Mouse (Mus musculus): Measurements from ENCODE around the gene Hist1h2ab.

The Hist1h2ab gene

GRCm38 (mm10) chr13:23738041-23738440 is 12.9 kb upstream of the Hist1h2ab start:
- peak; percentile 36 for DNase-seq (ENCODE audit: low spot score)

- peak; percentile 95 for DNase-seq (ENCODE audit: low spot score)
Measured at GRCm38 (mm10) chr13:23738677-23739068, 12.3 kb upstream of the Hist1h2ab start, which contains the start of gene Hist1h1c. Gene Hist1h1c, plus strand, starts transcription at chr13:23738808.

GRCm38 (mm10) chr13:23739069-23739921 is 11.6 kb upstream of the Hist1h2ab start:
- peak; percentile 87 for DNase-seq (ENCODE audit: low spot score)

- DNase-seq (ENCODE audit: low spot score): no peak
Measured at GRCm38 (mm10) chr13:23739922-23740252, 11.0 kb upstream of the Hist1h2ab start.

- no peak for DNase-seq (ENCODE audit: low spot score)
Measured at GRCm38 (mm10) chr13:23740256-23740840, 10.6 kb upstream of the Hist1h2ab start.

- DNase-seq (ENCODE audit: low spot score): no peak
Measured at GRCm38 (mm10) chr13:23740910-23741309, 10.0 kb upstream of the Hist1h2ab start.

- DNase-seq (ENCODE audit: low spot score): no peak
Measured at GRCm38 (mm10) chr13:23742007-23742406, 8.9 kb upstream of the Hist1h2ab start.

- DNase-seq (ENCODE audit: low spot score): no peak
Measured at GRCm38 (mm10) chr13:23743215-23743614, 7.7 kb upstream of the Hist1h2ab start.

- DNase-seq (ENCODE audit: low spot score): no peak
Measured at GRCm38 (mm10) chr13:23743963-23744362, 7.0 kb upstream of the Hist1h2ab start.

GRCm38 (mm10) chr13:23744421-23745380 is 6.2 kb upstream of the Hist1h2ab start:
- no peak for DNase-seq (ENCODE audit: low spot score)

GRCm38 (mm10) chr13:23745381-23746161 is 5.4 kb upstream of the Hist1h2ab start, which contains the start of gene Hist1h3c:
Gene Hist1h3c, minus strand, starts transcription at chr13:23745602.
- peak; percentile 94 for DNase-seq (ENCODE audit: low spot score)

- peak; percentile 91 for DNase-seq (ENCODE audit: low spot score)
Measured at GRCm38 (mm10) chr13:23746201-23747080, 4.5 kb upstream of the Hist1h2ab start, which contains the start of gene Hist1h2bb. Gene Hist1h2bb, plus strand, starts transcription at chr13:23746734.

GRCm38 (mm10) chr13:23747081-23747891 is 3.6 kb upstream of the Hist1h2ab start:
- no peak for DNase-seq (ENCODE audit: low spot score)

GRCm38 (mm10) chr13:23747892-23748288 is 3.0 kb upstream of the Hist1h2ab start:
- DNase-seq (ENCODE audit: low spot score): no peak

- DNase-seq (ENCODE audit: low spot score): no peak
Measured at GRCm38 (mm10) chr13:23749563-23750121, 1.3 kb upstream of the Hist1h2ab start.

- DNase-seq (ENCODE audit: low spot score): no peak
Measured at GRCm38 (mm10) chr13:23751478-23751956, 591 bp downstream of the Hist1h2ab start.

- DNase-seq (ENCODE audit: low spot score): peak; percentile 98
Measured at GRCm38 (mm10) chr13:23752067-23752741, 1.3 kb downstream of the Hist1h2ab start, which contains the start of gene Hist1h3b. Gene Hist1h3b, plus strand, starts transcription at chr13:23752267.

- no peak for DNase-seq (ENCODE audit: low spot score)
Measured at GRCm38 (mm10) chr13:23752742-23753172, 1.8 kb downstream of the Hist1h2ab start.

Data from retina, embryonic 14.5 days (tissue).